Mouse (Mus musculus): ENCODE results near the gene Ncbp2. TPM values are rescaled to one million over a fixed set of nuclear protein-coding genes. Genes with fewer than 3 reads are reported as not detected.

Gene Ncbp2
- polyA plus RNA-seq (2012; rRNA removed) = 80.2 and 105 TPM in 2 replicates

- DNase-seq (ENCODE audit: extremely low spot score in 1 of 2, low spot score in 1 of 2) = peak; percentile 85 to 97
Observed at GRCm38 (mm10) chr16:31948345-31948774, at the start of gene Ncbp2, which contains the start of gene 0610012G03Rik. Ncbp2 (plus strand) TSS chr16:31948513. 0610012G03Rik (minus strand) TSS chr16:31948494.

- DNase-seq (ENCODE audit: extremely low spot score in 1 of 2, low spot score in 1 of 2) = peak; percentile 92
Observed at GRCm38 (mm10) chr16:31898546-31899326, 49.6 kb upstream of the Ncbp2 start.

DNA sequence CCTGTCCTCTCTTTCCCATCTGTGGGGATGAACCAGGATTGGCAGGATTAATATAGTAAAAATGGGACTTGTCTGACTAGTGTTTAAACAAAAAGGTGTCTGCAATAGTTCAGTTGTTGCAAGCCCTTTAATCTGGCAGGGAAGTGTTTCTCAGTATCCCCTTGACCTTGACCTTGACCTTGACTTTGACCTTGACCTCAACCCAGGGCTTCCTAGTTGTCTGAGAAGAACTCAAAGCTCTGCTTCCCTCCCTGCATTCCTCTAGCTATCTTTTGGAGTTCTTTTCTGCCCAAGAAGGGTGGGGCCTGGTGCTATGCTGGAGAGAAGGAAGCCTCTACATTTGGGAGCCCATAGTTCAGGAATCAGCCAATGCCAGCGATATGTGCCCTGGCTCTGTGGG is 46.4 kb upstream of the Ncbp2 start:
- DNase-seq (ENCODE audit: extremely low spot score in 1 of 2, low spot score in 1 of 2) = no peak

DNA sequence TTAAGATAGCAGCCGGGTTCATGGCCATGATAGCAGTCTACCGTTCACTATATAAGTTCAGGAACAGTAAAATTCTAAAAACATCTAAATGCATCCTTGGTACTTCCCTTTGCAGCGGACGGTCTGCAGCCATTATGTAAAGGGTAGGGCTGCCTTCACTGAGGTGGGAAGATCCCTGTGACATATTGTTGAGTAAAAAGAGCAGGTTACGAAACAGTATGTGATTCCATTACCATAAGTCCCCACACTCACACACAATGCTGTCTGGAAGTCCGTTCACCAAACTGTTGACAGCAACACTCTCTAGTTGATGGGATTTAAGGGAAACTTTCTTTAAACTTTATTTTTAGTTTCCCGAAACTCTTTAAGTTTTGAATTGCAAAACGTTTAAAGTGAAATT is 45.1 kb upstream of the Ncbp2 start:
- DNase-seq (ENCODE audit: extremely low spot score in 1 of 2, low spot score in 1 of 2) = peak; percentile 55 to 63

DNA sequence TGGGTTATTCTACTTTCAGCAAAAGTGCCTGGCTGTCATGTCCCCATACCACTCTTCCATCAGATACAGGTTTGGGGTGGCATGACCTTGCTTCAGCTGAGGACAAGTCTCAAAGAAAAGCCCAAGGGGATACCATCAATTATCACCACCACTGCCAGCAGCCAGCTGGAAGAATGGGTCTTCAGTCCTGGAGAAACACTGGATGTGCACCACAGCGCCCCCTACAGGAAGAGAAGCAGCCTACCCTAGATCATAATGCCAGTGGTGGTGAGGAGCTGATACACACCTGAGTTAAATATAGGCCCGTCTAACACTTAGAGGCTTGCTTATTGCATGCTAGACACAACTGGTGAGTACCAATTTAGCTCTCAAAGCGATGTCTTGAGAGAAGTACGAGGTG is 43.0 kb upstream of the Ncbp2 start:
- DNase-seq (ENCODE audit: extremely low spot score in 1 of 2, low spot score in 1 of 2) = no peak

GRCm38 (mm10) chr16:31905891-31906825 is 42.2 kb upstream of the Ncbp2 start:
- DNase-seq (ENCODE audit: extremely low spot score in 1 of 2, low spot score in 1 of 2) = peak in 1 of 2 experiments; percentile 48

GRCm38 (mm10) chr16:31906896-31907295 is 41.4 kb upstream of the Ncbp2 start:
- DNase-seq (ENCODE audit: extremely low spot score in 1 of 2, low spot score in 1 of 2) = peak in 1 of 2 experiments; percentile 41

DNA sequence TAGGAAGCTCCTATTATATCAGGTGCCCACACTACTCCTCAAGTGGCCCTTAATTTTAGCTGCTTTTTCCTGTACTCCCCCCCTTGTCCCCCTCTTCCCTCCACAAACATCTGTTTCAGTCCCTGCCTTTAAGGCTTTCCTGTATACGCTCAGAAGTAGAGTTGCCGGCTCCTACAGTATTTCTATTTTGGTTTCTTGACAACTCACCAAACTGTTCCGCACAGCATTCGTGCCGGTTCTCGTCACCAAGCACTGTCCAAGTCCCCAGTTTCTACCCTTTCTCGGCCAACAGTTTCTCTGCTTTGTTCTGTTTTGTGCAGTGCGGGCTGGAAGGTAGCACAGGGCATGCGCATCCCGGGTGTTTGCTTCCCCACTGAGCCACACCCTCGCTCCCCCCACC is 39.4 kb upstream of the Ncbp2 start:
- peak; percentile 74 for DNase-seq (ENCODE audit: extremely low spot score in 1 of 2, low spot score in 1 of 2)

- DNase-seq (ENCODE audit: extremely low spot score in 1 of 2, low spot score in 1 of 2) = no peak
Observed at GRCm38 (mm10) chr16:31910281-31910847, 37.9 kb upstream of the Ncbp2 start.

GRCm38 (mm10) chr16:31917776-31918175 is 30.5 kb upstream of the Ncbp2 start:
- DNase-seq (ENCODE audit: extremely low spot score in 1 of 2, low spot score in 1 of 2) = no peak

GRCm38 (mm10) chr16:31918248-31918724 is 30.0 kb upstream of the Ncbp2 start:
- peak; percentile 74 to 97 for DNase-seq (ENCODE audit: extremely low spot score in 1 of 2, low spot score in 1 of 2)

DNA sequence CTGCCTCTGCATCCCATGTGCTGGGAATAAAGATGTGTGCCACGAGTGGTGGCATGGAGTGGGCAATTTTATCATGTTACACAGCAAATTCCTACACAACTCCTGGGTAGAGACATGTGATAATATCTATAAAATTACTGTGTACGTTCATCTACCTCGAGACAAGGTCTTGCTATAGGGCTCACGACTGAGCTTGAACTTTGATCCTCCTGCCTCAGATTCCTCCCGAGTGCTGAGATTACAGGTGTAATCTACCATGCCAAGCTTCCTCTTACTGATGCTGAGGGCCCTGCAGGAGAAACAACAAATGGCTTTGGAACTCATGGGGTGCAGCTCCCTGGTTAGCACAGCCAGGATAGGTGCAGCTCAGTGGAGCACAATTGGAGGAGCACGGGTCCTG is 23.9 kb upstream of the Ncbp2 start:
- DNase-seq (ENCODE audit: extremely low spot score in 1 of 2, low spot score in 1 of 2) = no peak

- DNase-seq (ENCODE audit: extremely low spot score in 1 of 2, low spot score in 1 of 2) = no peak
Observed at GRCm38 (mm10) chr16:31926091-31926490, 22.2 kb upstream of the Ncbp2 start.

GRCm38 (mm10) chr16:31926547-31927182 is 21.6 kb upstream of the Ncbp2 start:
- DNase-seq (ENCODE audit: extremely low spot score in 1 of 2, low spot score in 1 of 2) = no peak

DNA sequence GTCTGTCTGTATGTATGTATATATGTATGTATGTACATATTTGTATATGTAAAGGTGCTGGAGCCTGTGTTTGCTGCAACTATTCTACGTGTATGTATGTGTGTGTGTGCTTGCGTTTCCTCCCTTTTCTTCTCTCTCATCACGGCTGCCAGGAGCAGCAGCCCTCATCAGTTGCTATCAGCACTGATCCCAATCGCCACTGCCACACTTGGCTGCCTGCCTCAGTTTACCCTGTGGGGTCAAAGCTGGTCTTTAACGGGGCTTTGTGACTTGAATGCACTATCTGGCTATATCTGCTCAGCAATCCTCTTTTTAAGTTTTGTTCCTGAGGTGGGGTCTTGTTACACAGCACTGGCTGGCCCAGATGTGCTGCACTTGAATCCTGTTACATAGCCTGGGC is 20.9 kb upstream of the Ncbp2 start:
- DNase-seq (ENCODE audit: extremely low spot score in 1 of 2, low spot score in 1 of 2) = no peak

- peak in 1 of 2 experiments; percentile 56 for DNase-seq (ENCODE audit: extremely low spot score in 1 of 2, low spot score in 1 of 2)
Observed at GRCm38 (mm10) chr16:31931330-31931729, 17.0 kb upstream of the Ncbp2 start.

DNA sequence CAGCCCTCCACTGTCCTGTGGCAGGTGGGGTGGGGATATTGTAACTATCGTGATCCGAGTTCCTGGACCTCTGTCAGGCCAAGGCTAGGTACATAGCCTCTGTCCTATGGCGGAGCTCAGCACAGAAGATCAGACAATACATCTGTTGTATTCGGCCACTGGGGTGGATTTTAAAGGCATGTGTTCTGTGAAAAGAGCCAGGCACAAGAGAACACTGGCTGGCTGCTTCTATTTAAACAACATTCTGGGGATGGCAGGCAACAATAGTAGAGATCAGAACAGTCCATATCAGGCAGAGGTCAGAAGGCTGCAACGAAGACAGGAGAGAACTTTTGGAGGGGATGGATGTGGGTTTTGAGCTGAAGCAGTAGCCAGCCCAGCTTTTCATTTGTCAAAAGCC is 16.1 kb upstream of the Ncbp2 start:
- DNase-seq (ENCODE audit: extremely low spot score in 1 of 2, low spot score in 1 of 2) = peak in 1 of 2 experiments; percentile 38

- peak; percentile 91 to 92 for DNase-seq (ENCODE audit: extremely low spot score in 1 of 2, low spot score in 1 of 2)
Observed at GRCm38 (mm10) chr16:31932840-31933697, 15.2 kb upstream of the Ncbp2 start.
